Mouse (Mus musculus): ENCODE measurements around the gene Olfr201. TPM values are rescaled to one million over a fixed set of nuclear protein-coding genes. Genes with fewer than 3 reads are reported as not detected.

Gene Olfr201
- not detected for polyA plus RNA-seq (2015; fragmentation: Illumina TruSeq; extraction: RNeasy Lipid Tissue Mini Kit (QIAGEN cat#74804); ENCODE audit: insufficient read depth, low replicate concordance)

GRCm38 (mm10) chr16:59272532-59272931 is at the start of gene Olfr201:
Olfr201 (minus strand) TSS chr16:59272632.

GRCm38 (mm10) chr16:59318148-59318547 is 45.7 kb upstream of the Olfr201 start, which contains the start of gene Olfr204:
Olfr204 (minus strand) TSS chr16:59318248.

GRCm38 (mm10) chr16:59298581-59298980 is 26.1 kb upstream of the Olfr201 start, which contains the start of gene Olfr203:
Olfr203 (plus strand) TSS chr16:59298881.

GRCm38 (mm10) chr16:59286693-59287092 is 14.3 kb upstream of the Olfr201 start, which contains the start of gene Olfr202:
Olfr202 (minus strand) TSS chr16:59286793.

GRCm38 (mm10) chr16:59219667-59220066 is 52.8 kb downstream of the Olfr201 start, which contains the start of gene Olfr199:
Olfr199 (minus strand) TSS chr16:59219767.

Other genes with a start within 250 kb of the Olfr201 start
- gene Olfr186, start 242.3 kb downstream of the Olfr201 start, polyA plus RNA-seq (2015; fragmentation: Illumina TruSeq; extraction: RNeasy Lipid Tissue Mini Kit (QIAGEN cat#74804); ENCODE audit: insufficient read depth, low replicate concordance) = not detected
- gene Olfr187, start 232.9 kb downstream of the Olfr201 start, polyA plus RNA-seq (2015; fragmentation: Illumina TruSeq; extraction: RNeasy Lipid Tissue Mini Kit (QIAGEN cat#74804); ENCODE audit: insufficient read depth, low replicate concordance) = not detected
- gene Olfr190, start 194.6 kb downstream of the Olfr201 start, polyA plus RNA-seq (2015; fragmentation: Illumina TruSeq; extraction: RNeasy Lipid Tissue Mini Kit (QIAGEN cat#74804); ENCODE audit: insufficient read depth, low replicate concordance) = not detected
- gene Olfr191, start 182.8 kb downstream of the Olfr201 start, polyA plus RNA-seq (2015; fragmentation: Illumina TruSeq; extraction: RNeasy Lipid Tissue Mini Kit (QIAGEN cat#74804); ENCODE audit: insufficient read depth, low replicate concordance) = not detected
- not detected for gene Olfr193, start 160.8 kb downstream of the Olfr201 start, polyA plus RNA-seq (2015; fragmentation: Illumina TruSeq; extraction: RNeasy Lipid Tissue Mini Kit (QIAGEN cat#74804); ENCODE audit: insufficient read depth, low replicate concordance)
- gene Olfr194, start 151.6 kb downstream of the Olfr201 start, polyA plus RNA-seq (2015; fragmentation: Illumina TruSeq; extraction: RNeasy Lipid Tissue Mini Kit (QIAGEN cat#74804); ENCODE audit: insufficient read depth, low replicate concordance) = not detected
- gene Olfr195, start 125.6 kb downstream of the Olfr201 start, polyA plus RNA-seq (2015; fragmentation: Illumina TruSeq; extraction: RNeasy Lipid Tissue Mini Kit (QIAGEN cat#74804); ENCODE audit: insufficient read depth, low replicate concordance) = not detected
- gene Olfr196, start 102.2 kb downstream of the Olfr201 start, polyA plus RNA-seq (2015; fragmentation: Illumina TruSeq; extraction: RNeasy Lipid Tissue Mini Kit (QIAGEN cat#74804); ENCODE audit: insufficient read depth, low replicate concordance) = not detected
- gene Olfr198, start 69.1 kb downstream of the Olfr201 start, polyA plus RNA-seq (2015; fragmentation: Illumina TruSeq; extraction: RNeasy Lipid Tissue Mini Kit (QIAGEN cat#74804); ENCODE audit: insufficient read depth, low replicate concordance) = not detected
- gene Olfr199, start 52.9 kb downstream of the Olfr201 start, polyA plus RNA-seq (2015; fragmentation: Illumina TruSeq; extraction: RNeasy Lipid Tissue Mini Kit (QIAGEN cat#74804); ENCODE audit: insufficient read depth, low replicate concordance) = not detected
- gene Olfr202, start 14.2 kb upstream of the Olfr201 start, polyA plus RNA-seq (2015; fragmentation: Illumina TruSeq; extraction: RNeasy Lipid Tissue Mini Kit (QIAGEN cat#74804); ENCODE audit: insufficient read depth, low replicate concordance) = not detected
- not detected for gene Olfr203, start 26.2 kb upstream of the Olfr201 start, polyA plus RNA-seq (2015; fragmentation: Illumina TruSeq; extraction: RNeasy Lipid Tissue Mini Kit (QIAGEN cat#74804); ENCODE audit: insufficient read depth, low replicate concordance)
- not detected for gene Olfr204, start 45.6 kb upstream of the Olfr201 start, polyA plus RNA-seq (2015; fragmentation: Illumina TruSeq; extraction: RNeasy Lipid Tissue Mini Kit (QIAGEN cat#74804); ENCODE audit: insufficient read depth, low replicate concordance)
- gene Olfr205, start 58.5 kb upstream of the Olfr201 start, polyA plus RNA-seq (2015; fragmentation: Illumina TruSeq; extraction: RNeasy Lipid Tissue Mini Kit (QIAGEN cat#74804); ENCODE audit: insufficient read depth, low replicate concordance) = not detected
- gene Olfr206, start 76.6 kb upstream of the Olfr201 start, polyA plus RNA-seq (2015; fragmentation: Illumina TruSeq; extraction: RNeasy Lipid Tissue Mini Kit (QIAGEN cat#74804); ENCODE audit: insufficient read depth, low replicate concordance) = not detected
- not detected for gene Olfr209, start 91.4 kb upstream of the Olfr201 start, polyA plus RNA-seq (2015; fragmentation: Illumina TruSeq; extraction: RNeasy Lipid Tissue Mini Kit (QIAGEN cat#74804); ENCODE audit: insufficient read depth, low replicate concordance)
- not detected for gene Gabrr3, start 134.7 kb upstream of the Olfr201 start, polyA plus RNA-seq (2015; fragmentation: Illumina TruSeq; extraction: RNeasy Lipid Tissue Mini Kit (QIAGEN cat#74804); ENCODE audit: insufficient read depth, low replicate concordance)
- gene Riox2, start 199.1 kb upstream of the Olfr201 start, polyA plus RNA-seq (2015; fragmentation: Illumina TruSeq; extraction: RNeasy Lipid Tissue Mini Kit (QIAGEN cat#74804); ENCODE audit: insufficient read depth, low replicate concordance) = 66.3 TPM